Mouse (Mus musculus) MN1 (cell line): ENCODE data around the gene Psmb3.

Source experiments
- DNase-seq: peaks from one replicate; pipeline ENCODE4 v3.0.0-alpha.2; 2016; ENCODE audit warnings: low spot score

Psmb3 gene

DNA sequence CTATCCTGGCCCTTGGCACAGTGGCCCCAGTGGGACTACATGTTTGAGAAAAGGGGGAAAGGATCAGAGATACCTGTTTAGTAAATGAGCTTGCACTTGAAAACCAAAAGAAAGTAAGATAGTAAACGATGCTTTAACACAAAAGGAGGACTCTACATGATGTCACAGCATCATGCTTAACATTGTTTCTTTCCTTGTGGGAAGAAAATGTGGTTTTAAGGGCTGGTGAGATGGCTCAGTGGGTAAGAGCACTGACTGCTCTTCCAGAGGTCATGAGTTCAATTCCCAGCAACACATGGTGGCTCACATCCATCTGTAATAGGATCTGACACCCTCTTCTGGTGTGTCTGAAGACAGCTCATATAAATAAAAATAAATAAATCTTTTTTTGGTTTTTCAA lies 54.9 kb downstream of the Psmb3 start:
- no peak for DNase-seq

DNA sequence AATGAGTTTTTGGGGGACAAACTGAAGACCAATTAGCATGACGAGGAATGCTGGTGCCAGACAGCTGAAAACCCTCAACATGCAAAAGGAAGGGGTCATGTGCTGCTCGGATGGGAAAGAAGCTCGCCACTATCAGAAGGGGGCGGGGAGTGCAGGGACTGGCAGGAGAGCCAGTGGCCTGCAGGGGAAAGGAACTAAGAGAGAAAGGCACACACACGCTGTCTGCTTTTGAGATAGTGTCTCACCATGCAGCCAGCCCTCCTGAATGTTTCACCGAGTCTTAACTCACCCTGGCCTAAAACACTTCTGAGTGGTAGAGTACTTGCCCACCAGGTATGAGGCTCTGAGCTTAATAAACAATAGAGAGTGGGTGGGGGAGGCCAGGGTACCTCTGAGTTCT lies 55.7 kb downstream of the Psmb3 start:
- no peak for DNase-seq

DNA sequence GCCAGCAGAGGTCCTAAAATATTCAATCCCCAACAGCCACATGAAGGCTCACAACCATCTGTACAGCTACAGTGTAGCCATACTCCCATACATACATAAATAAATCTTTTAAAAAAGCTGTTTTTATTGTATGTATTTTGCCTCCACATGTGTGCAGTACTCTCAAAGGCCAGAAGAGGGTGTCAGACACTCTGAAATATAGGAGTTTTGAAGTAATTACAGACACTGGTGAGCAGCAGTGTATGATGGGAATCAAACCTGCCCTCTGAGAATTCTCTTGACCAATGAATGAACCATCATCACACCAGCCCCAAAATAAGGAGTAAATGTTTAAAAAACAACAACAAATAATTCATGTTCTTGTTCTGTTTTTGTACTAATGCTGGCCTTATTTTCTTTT lies 58.4 kb downstream of the Psmb3 start:
- no peak for DNase-seq
